Mouse (Mus musculus) myocyte (in vitro differentiated cells): ENCODE measurements around the gene Gm10577.

Experiments
- CEBPB ChIP-seq: IDR thresholded peaks from 2 replicates; pipeline ENCODE4 v1.6.1; 2011; ENCODE audit warnings: mild to moderate bottlenecking, moderate library complexity; ENCODE audit not compliant: poor library complexity, insufficient read depth, severe bottlenecking
- E2F4 ChIP-seq: IDR thresholded peaks from one replicate; pipeline ENCODE4 v1.6.1; 2011; ENCODE audit warnings: mild to moderate bottlenecking, control low read depth, moderate library complexity; ENCODE audit not compliant: insufficient read depth
- MYOG ChIP-seq, 3 experiments: IDR thresholded peaks; one replicate each; pipeline ENCODE4 v1.6.1; 2011; ENCODE audit warnings: control low read depth in 2 of 3, low read depth in 2 of 3, mild to moderate bottlenecking in 2 of 3; ENCODE audit not compliant: insufficient read length in 2 of 3, control insufficient read depth in 1 of 3, insufficient read depth in 1 of 3
- POLR2A ChIP-seq: IDR thresholded peaks from one replicate; pipeline ENCODE4 v1.6.1; 2011; ENCODE audit warnings: low read depth, mild to moderate bottlenecking, control low read depth, moderate library complexity; ENCODE audit not compliant: insufficient read length
- POLR2AphosphoS2 ChIP-seq: IDR thresholded peaks from one replicate; pipeline ENCODE4 v1.6.1; 2011; ENCODE audit warnings: low read depth, control low read depth; ENCODE audit not compliant: insufficient read length
- TCF12 ChIP-seq: IDR thresholded peaks from one replicate; pipeline ENCODE4 v1.6.1; 2011; ENCODE audit warnings: mild to moderate bottlenecking, control low read depth; ENCODE audit not compliant: poor library complexity, insufficient read depth, severe bottlenecking
- TCF3 ChIP-seq: IDR thresholded peaks from one replicate; pipeline ENCODE4 v1.6.1; 2011; ENCODE audit warnings: low read depth, control low read depth; ENCODE audit not compliant: insufficient read length

DNA sequence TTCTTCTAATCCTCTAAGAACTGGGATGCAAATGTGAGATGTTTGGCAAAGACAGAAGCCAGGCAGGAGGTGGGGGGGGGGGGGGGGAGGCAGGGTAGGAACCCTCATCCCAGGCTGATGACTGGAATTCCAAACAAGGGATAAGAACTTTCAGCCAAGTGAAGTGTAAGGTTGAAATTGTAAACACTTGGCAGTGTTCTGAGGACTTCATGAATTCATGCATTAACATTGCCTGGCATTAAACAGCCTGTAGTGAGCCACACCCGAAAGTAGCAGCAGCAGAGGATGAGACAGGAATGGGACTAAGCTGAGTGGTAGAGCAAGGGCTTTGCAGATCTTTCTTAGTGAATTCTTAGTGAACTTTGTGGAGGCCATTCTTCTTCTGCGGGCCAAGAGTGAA, 6.5 kb upstream of the Gm10577 start:
- TF ChIP-seq MYOG (IDR thresholded peaks at IDR 0.05; ENCODE audit: control insufficient read depth in 1 of 3, insufficient read depth in 1 of 3, insufficient read length in 2 of 3, low read depth in 2 of 3) (no peak), TCF3 (no peak), POLR2A (no peak), CEBPB (no peak), TCF12 (no peak), E2F4 (no peak), POLR2AphosphoS2 (no peak)
